Mouse (Mus musculus): Measurements from ENCODE around the gene Fgf7. TPM values are rescaled to one million over a fixed set of nuclear protein-coding genes. Genes with fewer than 3 reads are reported as not detected.
A peak's percentile ranks its signal among the peaks of the same experiment; 100 is the strongest.

Gene Fgf7
- polyA plus RNA-seq, 1 experiment from 2014 or later = 13.2 TPM

- no peak overlapping the region for H3K9ac ChIP-seq
- H3K9me3 ChIP-seq = no peaks in the 10 kb centered on the region
- peak overlapping the region; percentile 31 for H3K4me2 ChIP-seq (replicated peaks)
- no peak overlapping the region for H3K4me3 ChIP-seq
- WGBS = 68% methylated on average over 7 of the region's 7 CpGs
- no peaks in the 10 kb centered on the region for H3K27me3 ChIP-seq
- H3K27ac ChIP-seq = no peak overlapping the region
- H3K4me1 ChIP-seq = peaks cover 18% of the 10 kb centered on the region; the same call in 1 of the 2 replicates
- H3K36me3 ChIP-seq = no peaks in the 10 kb centered on the region
- ATAC-seq (ENCODE audit: low FRiP score, low read depth) = no peak
These were observed 4.0 kb downstream of the Fgf7 start for GRCm38 (mm10) chr2:126038221-126039000.

DNA sequence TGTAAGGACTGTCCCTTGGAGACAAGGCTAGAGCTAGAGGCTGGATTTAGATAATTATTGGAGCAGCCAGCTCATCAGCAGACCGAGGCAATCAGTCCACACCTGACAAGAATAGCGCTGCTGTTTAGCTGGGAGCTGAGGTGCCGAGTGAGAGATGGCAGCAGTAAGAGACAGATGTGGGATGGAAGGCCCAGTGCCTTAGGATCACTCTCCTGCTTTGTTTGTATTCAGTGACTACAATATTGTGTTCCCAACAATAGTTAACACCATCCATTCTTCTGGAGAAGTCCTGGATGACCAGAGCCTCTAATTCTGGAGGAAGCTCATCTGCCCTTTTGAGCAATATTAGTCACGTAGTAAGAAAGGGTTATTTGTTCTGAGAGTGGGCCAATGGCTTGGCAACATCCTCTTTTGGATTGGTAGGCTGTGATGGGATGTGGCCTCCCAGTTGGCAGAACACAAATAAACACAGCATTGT, 5.0 kb downstream of the Fgf7 start:
- 77% methylated on average over 4 of the region's 4 CpGs for WGBS
- no peak for ATAC-seq (ENCODE audit: low FRiP score, low read depth)
- Histone ChIP-seq H3K4me2 (replicated peaks) (no peak overlapping the region), H3K4me3 (no peak overlapping the region), H3K9ac (no peak overlapping the region), H3K27ac (no peak overlapping the region), H3K36me3 (no peaks in the 10 kb centered on the region), H3K27me3 (no peaks in the 10 kb centered on the region), H3K4me1 (peaks cover 18% of the 10 kb centered on the region; the same call in 1 of the 2 replicates), H3K9me3 (no peaks in the 10 kb centered on the region)

- H3K4me3 ChIP-seq = no peak overlapping the region
- no peak overlapping the region for H3K9ac ChIP-seq
- peak; percentile 28; the same call in 1 of the 2 replicates for ATAC-seq (ENCODE audit: low FRiP score, low read depth)
- 85% methylated on average over 2 of the region's 2 CpGs for WGBS
- no peak overlapping the region for H3K27ac ChIP-seq
- H3K36me3 ChIP-seq = no peaks in the 10 kb centered on the region
- H3K4me2 ChIP-seq (replicated peaks) = no peak overlapping the region
- no peaks in the 10 kb centered on the region for H3K9me3 ChIP-seq
- 0 out of 2 replicates have a peak, but pooled peaks cover 8% of the 10 kb centered on the region for H3K4me1 ChIP-seq
- H3K27me3 ChIP-seq = no peaks in the 10 kb centered on the region
These were observed 6.2 kb downstream of the Fgf7 start for GRCm38 (mm10) chr2:126040651-126041050.

DNA sequence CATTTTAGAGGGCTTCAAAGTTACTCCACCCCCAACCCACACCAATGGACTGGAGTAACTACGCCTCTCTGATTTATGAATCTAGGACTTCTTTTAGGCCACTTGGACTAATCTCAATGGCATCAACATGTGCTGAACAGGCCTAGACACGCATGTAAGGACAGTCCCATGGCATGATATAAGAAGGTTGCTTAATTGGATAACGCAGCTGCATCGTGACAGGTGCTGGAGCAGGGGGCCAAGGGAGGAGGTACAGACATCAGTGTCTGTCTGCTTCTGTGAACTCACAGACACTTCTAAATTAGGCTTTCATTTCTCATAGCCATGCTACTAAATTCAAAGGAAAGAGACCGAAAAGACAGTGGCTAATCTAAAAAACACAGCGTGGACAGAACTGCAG, 6.8 kb downstream of the Fgf7 start:
- Histone ChIP-seq H3K36me3 (no peaks in the 10 kb centered on the region), H3K9ac (no peak overlapping the region), H3K4me1 (0 out of 2 replicates have a peak, but pooled peaks cover 7% of the 10 kb centered on the region), H3K4me3 (no peak overlapping the region), H3K27ac (no peak overlapping the region), H3K9me3 (no peaks in the 10 kb centered on the region), H3K27me3 (no peaks in the 10 kb centered on the region), H3K4me2 (replicated peaks) (no peak overlapping the region)
- peak; percentile 36; the same call in 1 of the 2 replicates for ATAC-seq (ENCODE audit: low FRiP score, low read depth)
- 80% methylated on average over 6 of the region's 6 CpGs for WGBS

DNA sequence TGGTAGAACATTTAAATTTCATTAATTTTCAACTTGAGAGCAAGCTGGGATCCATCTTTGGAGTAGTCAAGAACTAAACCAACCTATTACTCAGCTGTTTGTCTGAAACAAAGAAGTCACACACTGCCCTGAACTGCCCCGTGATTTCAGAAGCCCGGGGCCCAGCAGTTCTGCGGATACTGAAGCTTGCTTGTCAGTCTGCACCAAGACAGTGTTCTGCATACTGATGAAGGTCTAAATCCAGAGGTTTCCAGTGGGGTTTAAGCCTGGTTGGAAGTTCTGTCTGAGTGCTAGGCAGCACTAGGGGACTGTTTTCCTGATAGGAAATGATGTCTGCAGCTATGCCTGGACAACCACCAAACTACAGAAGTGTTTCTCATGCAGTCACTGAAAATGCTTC, 8.2 kb downstream of the Fgf7 start:
- H3K9me3 ChIP-seq = no peaks in the 10 kb centered on the region

DNA sequence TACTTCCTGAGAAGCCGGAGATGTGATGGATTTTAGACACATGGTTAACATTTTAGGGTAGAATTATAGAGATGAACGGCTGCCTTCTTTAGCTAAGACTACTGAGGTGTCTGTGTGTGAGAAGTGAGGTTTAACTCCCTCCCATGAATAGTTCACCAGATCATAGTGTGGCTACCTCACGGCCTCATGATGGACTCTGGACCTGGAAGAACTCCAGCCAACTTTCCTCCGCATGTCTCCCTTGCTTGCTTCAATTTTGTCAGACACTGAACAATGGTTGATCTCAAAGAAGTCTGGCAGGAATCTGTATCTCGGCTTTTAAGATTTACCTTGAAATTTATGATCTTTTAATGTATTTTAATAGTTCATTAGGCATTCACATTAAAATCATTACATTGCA, 11.2 kb downstream of the Fgf7 start:
- Histone ChIP-seq H3K4me2 (replicated peaks) (no peak overlapping the region), H3K36me3 (no peaks in the 10 kb centered on the region), H3K4me1 (0 out of 2 replicates have a peak, but pooled peaks cover 3% of the 10 kb centered on the region), H3K9ac (no peak overlapping the region), H3K27me3 (no peaks in the 10 kb centered on the region), H3K27ac (no peak overlapping the region), H3K9me3 (no peaks in the 10 kb centered on the region), H3K4me3 (no peak overlapping the region)
- no peak for ATAC-seq (ENCODE audit: low FRiP score, low read depth)
- 81% methylated on average over 5 of the region's 5 CpGs for WGBS

More for the DNA sequence above, 8.2 kb downstream of the Fgf7 start:
- no peak for ATAC-seq (ENCODE audit: low FRiP score, low read depth)
- Histone ChIP-seq H3K27ac (0 out of 2 replicates have a peak overlapping the region, but pooled peaks have one; percentile 15), H3K9ac (no peak overlapping the region), H3K4me3 (no peak overlapping the region), H3K4me1 (0 out of 2 replicates have a peak, but pooled peaks cover 3% of the 10 kb centered on the region), H3K4me2 (replicated peaks) (no peak overlapping the region), H3K36me3 (no peaks in the 10 kb centered on the region), H3K27me3 (no peaks in the 10 kb centered on the region)
- WGBS = 67% methylated on average over 3 of the region's 3 CpGs

DNA sequence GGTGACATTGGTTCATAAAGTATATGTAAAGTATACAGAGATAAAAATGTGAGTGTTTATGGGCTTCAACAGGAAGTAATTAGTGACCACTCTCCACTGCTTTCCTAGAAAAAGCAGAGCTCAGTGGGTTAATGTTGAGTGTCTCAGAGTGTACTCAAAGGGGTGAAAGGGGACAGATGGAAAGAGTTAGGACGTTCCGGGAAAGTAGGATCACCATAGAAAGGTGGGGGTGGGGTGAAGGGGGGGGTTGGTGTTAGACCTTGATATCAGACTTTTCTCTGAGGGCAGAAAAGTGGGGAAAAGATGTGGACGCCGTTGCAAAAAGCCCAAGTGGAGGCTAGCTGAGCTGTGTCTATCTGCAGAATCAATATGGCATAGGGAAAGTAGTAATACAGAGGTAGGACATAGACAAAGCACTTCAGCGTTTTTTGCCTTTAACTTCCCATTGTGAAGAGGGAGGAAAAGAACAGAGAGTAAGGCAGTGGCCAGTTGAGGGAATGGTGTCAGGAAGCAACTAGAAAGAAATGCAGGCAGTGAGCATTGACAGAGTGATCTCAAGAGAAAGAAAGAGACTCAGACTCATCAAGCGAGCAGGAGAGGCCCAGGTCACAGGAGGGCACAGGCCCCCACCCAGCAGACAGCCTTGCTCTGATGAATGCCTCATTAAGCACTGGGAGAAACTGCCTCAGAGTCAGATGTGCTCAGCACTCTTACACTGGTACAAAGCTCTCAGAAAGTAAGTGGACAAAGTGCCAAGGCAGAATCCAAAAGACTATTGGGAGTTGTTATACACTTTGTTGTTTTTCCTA, 18.5 kb downstream of the Fgf7 start:
- no peaks in the 10 kb centered on the region for H3K27me3 ChIP-seq
- 18% methylated on average over 6 of the region's 6 CpGs for WGBS
- H3K4me3 ChIP-seq = no peak overlapping the region
- H3K4me2 ChIP-seq (replicated peaks) = no peak overlapping the region
- no peak overlapping the region for H3K9ac ChIP-seq
- ATAC-seq (ENCODE audit: low FRiP score, low read depth) = peak; percentile 48
- no peaks in the 10 kb centered on the region for H3K9me3 ChIP-seq
- H3K4me1 ChIP-seq = peaks cover 6% of the 10 kb centered on the region
- H3K27ac ChIP-seq = no peak overlapping the region
- no peaks in the 10 kb centered on the region for H3K36me3 ChIP-seq

DNA sequence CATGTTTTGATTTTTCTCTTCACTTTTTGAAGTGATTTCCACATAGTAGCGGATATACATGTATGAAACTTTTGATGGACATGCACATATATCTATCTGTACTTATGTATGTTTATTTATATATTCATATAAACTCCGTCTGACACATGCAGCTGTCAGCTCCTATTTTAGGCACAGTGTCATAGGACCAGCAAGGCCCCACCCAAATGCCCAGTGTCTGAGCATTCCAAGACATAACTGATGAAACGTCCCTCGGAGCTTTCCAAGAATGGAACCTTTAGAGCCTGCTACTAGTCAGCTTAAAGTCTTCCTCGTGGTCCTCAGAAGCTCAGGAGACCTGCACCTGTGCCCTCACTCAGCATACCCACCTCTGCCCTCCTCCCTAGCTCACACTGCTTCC, 19.2 kb downstream of the Fgf7 start:
- no peaks in the 10 kb centered on the region for H3K27me3 ChIP-seq
- peak; percentile 48; the same call in 1 of the 2 replicates for ATAC-seq (ENCODE audit: low FRiP score, low read depth)
- no peak overlapping the region for H3K4me2 ChIP-seq (replicated peaks)
- no peak overlapping the region for H3K4me3 ChIP-seq
- no peak overlapping the region for H3K9ac ChIP-seq
- peaks cover 6% of the 10 kb centered on the region for H3K4me1 ChIP-seq
- no peak overlapping the region for H3K27ac ChIP-seq
- H3K36me3 ChIP-seq = no peaks in the 10 kb centered on the region
- WGBS = 63% methylated on average over 5 of the region's 5 CpGs
- H3K9me3 ChIP-seq = no peaks in the 10 kb centered on the region

DNA sequence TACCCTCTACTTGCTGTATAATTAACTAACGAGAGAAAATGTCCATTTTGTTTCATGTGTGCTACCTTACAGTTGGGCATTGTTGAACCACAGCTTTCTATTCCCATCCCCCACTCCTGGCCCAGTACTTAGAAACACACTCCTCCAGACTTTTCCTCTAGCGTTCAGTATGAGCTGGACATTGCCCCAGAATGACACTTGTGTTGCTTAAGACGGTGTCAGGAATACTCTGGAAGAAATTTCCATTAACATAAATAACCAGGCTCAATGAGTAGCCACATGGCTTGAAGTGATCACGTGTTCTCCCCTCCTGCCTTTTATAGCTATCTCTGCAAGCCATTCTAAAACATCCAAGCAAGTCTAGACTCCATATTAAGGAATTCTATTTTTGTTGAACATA, 26.1 kb downstream of the Fgf7 start:
- Histone ChIP-seq H3K9me3 (no peaks in the 10 kb centered on the region), H3K4me1 (peaks cover 27% of the 10 kb centered on the region), H3K4me3 (no peak overlapping the region), H3K27ac (no peak overlapping the region; the same call in 1 of the 2 replicates), H3K4me2 (replicated peaks) (peak overlapping the region; percentile 35; the same call in 1 of the 2 replicates), H3K9ac (no peak overlapping the region), H3K36me3 (no peaks in the 10 kb centered on the region), H3K27me3 (no peaks in the 10 kb centered on the region)
- ATAC-seq (ENCODE audit: low FRiP score, low read depth) = no peak
- 40% methylated on average over 4 of the region's 4 CpGs for WGBS

DNA sequence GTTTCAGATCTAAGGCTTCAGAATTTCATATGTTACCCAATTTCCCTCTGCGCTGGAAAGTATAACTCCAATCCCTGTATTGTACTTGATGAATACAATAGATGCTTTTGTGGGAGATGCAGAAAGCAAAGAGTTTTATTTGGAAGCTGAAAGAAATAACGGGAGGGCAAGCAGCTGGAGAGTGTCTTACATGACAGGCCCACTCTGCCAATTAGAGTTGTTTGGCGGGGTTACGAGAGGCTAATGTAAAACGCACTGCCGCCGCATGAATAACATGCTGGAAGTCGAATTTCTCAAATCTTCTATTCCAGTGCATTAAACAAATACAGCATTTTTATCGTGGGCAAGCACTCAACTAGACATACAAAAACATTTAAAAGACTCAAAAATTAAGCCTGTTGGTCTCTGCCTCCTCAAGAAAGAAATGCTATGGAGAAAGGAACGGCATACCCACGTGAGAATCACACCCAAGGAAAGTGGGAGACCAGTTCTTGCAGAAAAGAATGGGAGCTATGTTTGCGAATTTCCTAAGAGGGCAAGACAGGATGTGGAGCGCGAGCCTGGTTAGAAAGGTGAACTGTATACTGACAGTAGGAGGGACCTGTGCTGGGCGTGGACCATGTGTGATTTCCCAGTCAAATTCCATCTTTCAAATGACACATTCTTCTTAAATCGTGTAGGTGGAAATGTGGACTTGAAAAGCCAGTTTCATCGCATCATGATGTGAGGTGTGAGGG, 26.7 kb downstream of the Fgf7 start:
- Histone ChIP-seq H3K9ac (no peak overlapping the region), H3K27me3 (no peaks in the 10 kb centered on the region), H3K4me2 (replicated peaks) (peak overlapping the region; percentile 35), H3K36me3 (no peaks in the 10 kb centered on the region), H3K4me3 (no peak overlapping the region), H3K4me1 (peaks cover 28% of the 10 kb centered on the region), H3K27ac (peak overlapping the region; percentile 17; the same call in 1 of the 2 replicates), H3K9me3 (no peaks in the 10 kb centered on the region)
- 62% methylated on average over 17 of the region's 17 CpGs for WGBS
- no peak for ATAC-seq (ENCODE audit: low FRiP score, low read depth)

GRCm38 (mm10) chr2:126062876-126063275, 28.4 kb downstream of the Fgf7 start:
- ATAC-seq (ENCODE audit: low FRiP score, low read depth) = no peak
- whole genome bisulfite sequencing = 55% methylated on average over 7 of the region's 7 CpGs
- no peaks in the 10 kb centered on the region for H3K27me3 ChIP-seq
- H3K4me2 ChIP-seq (replicated peaks) = no peak overlapping the region
- H3K27ac ChIP-seq = no peak overlapping the region
- peaks cover 28% of the 10 kb centered on the region for H3K4me1 ChIP-seq
- no peaks in the 10 kb centered on the region for H3K36me3 ChIP-seq
- no peak overlapping the region for H3K9ac ChIP-seq
- H3K4me3 ChIP-seq = no peak overlapping the region
- H3K9me3 ChIP-seq = no peaks in the 10 kb centered on the region

Data from limb, embryonic 13.5 days (tissue).